ENCODE assay signal across 26 mouse cellular contexts in the genomic region with DNA sequence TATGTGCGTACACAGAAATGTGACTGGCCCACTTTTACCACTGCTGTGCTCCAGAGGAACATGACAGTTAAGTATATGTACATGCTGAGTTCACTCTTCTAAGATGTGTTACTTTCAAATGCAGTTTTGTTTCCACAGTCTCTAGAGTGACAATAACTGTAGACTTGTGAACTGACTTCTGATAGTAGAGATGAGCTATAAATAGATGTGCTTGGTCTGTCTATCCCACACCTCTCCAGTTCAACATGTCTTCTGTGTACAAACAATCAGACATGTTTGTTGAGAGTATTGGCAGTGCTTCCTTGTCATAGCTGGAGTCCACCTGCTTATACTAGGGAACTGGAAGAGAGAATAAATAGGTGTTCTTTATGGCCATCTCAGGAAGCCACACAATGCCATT.
"Had no signal": no experiment of that assay in that cellular context is flagged by ENCODE, and none has a peak within 500 bp of the region (broad histone marks: within the 10 kb centered on the region; RNA-seq: fewer than 3 reads in every experiment).

No protein-coding gene starts in this region.

- H3K9ac ChIP-seq: hindbrain, embryonic 12.5 days; hindbrain, embryonic 14.5 days; intestine, embryonic 15.5 days; limb, embryonic 12.5 days; liver, embryonic 13.5 days; liver, embryonic 15.5 days; liver, postnatal 0 days had no signal

- H3K4me3 ChIP-seq: gastrocnemius, adult 2 months; hindbrain, embryonic 10.5 days; hindbrain, embryonic 12.5 days; intestine, embryonic 15.5 days; layer of hippocampus, adult 2 months; left cerebral cortex, adult 2 months; limb, embryonic 10.5 days; limb, embryonic 12.5 days; liver, embryonic 13.5 days; liver, embryonic 15.5 days had no signal

- H3K4me2 ChIP-seq: hindbrain, embryonic 12.5 days; hindbrain, embryonic 14.5 days; intestine, embryonic 15.5 days; limb, embryonic 12.5 days; liver, embryonic 11.5 days; liver, embryonic 13.5 days; liver, embryonic 15.5 days had no signal

- H3K4me1 ChIP-seq: intestine, embryonic 15.5 days; limb, embryonic 10.5 days; limb, embryonic 12.5 days; liver, embryonic 13.5 days; liver, embryonic 15.5 days had no signal

- H3K9me3 ChIP-seq: hindbrain, embryonic 10.5 days; hindbrain, embryonic 12.5 days; intestine, embryonic 15.5 days; limb, embryonic 10.5 days; limb, embryonic 12.5 days; liver, embryonic 13.5 days; liver, embryonic 15.5 days had no signal

- H3K27me3 ChIP-seq: hindbrain, embryonic 12.5 days; intestine, embryonic 15.5 days; limb, embryonic 12.5 days; liver, embryonic 13.5 days; liver, embryonic 15.5 days had no signal

- DNase-seq: gastrocnemius, adult 2 months; gastrocnemius, postnatal 10 days; gastrocnemius, postnatal 25 days; heart, postnatal 14 days; kidney, adult 18-20 months; kidney, adult 8-10 months; kidney, postnatal 10 days; kidney, postnatal 25 days; kidney, postnatal 4 days; liver; liver, embryonic 13.5 days; liver, postnatal 0 days had no signal

- H3K27ac ChIP-seq: gastrocnemius, adult 2 months; hindbrain, embryonic 10.5 days; hindbrain, embryonic 12.5 days; hindbrain, embryonic 14.5 days; intestine, embryonic 15.5 days; layer of hippocampus, adult 2 months; left cerebral cortex, adult 2 months; limb, embryonic 10.5 days; limb, embryonic 12.5 days; liver, embryonic 13.5 days; liver, embryonic 15.5 days had no signal

- ATAC-seq: forebrain, embryonic 16.5 days; hindbrain, embryonic 16.5 days; inflammation-experienced regulatory T-cells, adult 6 months; intestine, embryonic 15.5 days; intestine, postnatal 0 days; liver, postnatal 0 days had no signal
